Mouse (Mus musculus) kidney, postnatal 10 days (tissue): Measurements from ENCODE around the gene Myh10.
"Not testable (repeated sequence)": the region's sequence is repeated elsewhere in the genome, so short reads cannot be mapped to it uniquely, and the experiment has no call there.

Source experiments
- DNase-seq: peaks from one replicate; pipeline ENCODE4 v3.0.0; 2021; ENCODE audit warnings: mixed read lengths

Gene Myh10

DNA sequence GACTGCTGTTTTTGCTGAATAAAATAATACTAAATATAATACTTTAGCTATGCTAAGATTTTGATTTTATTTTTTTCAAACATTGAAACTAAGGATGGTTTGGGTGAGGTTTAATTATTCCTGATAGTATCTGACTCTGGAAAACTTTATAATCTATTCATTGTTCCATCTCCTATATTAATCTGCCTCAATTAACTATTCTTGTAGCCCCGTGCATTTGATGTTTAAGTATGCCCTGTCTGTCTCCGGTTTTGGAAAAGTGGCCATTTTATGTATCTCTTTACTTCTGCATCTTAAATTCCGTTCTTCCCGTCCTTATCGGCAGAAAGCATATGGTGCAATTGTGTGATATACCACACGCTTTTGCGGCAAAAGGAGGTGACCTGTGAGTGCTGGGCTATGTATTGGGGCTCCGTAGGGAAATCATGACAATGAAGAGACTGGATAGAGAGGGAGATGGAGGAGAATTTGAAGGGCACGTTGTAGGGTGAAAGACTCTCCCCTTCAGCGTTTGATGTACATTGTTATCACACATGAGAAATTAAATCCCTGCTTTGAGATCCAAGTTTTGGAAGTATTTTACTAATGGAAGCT is 2.2 kb downstream of the Myh10 start:
- no peak for DNase-seq

- DNase-seq: no peak
Observed at GRCm38 (mm10) chr11:68702370-68702769, 11.0 kb downstream of the Myh10 start.

DNA sequence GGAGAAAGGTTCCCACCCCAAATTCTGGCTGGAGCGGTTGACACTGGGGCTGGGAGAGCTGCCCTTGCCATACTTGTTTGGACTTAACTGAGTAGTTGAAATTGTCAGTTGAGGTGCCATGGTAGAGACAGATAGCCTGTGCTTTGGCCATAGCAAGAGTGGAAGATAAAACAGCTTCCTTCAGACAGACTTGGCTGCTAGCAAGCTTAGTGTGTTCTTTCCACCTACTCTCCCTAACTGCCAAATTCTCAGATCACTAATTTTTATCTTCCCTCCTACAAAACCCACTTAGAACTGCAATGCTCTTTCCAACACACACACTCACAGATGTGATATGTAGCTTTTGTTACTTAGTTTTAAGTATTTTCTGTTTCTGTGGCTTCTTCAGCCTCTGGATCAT is 12.0 kb downstream of the Myh10 start:
- DNase-seq: no peak

DNA sequence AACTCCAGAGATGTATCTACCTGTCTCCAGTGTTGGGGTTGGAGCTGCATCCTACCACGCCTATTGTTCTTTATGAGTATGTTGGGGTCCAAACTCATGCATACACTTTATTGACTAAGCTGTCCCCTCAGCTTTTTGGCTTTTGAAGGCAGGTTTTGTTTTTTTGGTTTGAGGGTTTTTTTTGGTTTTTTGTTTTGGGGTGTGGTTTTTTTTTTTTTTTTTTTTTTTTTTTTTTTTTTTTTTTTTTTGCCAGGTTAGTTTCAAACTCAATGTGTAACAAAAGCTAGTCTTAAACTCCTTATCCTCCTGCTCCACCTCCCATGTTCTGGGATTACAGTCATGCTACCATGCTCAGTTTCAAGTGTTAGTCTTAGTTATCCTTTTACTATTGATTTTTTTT is 12.9 kb downstream of the Myh10 start:
- no peak for DNase-seq

- DNase-seq: no peak
Observed at GRCm38 (mm10) chr11:68704847-68705246, 13.5 kb downstream of the Myh10 start.

DNA sequence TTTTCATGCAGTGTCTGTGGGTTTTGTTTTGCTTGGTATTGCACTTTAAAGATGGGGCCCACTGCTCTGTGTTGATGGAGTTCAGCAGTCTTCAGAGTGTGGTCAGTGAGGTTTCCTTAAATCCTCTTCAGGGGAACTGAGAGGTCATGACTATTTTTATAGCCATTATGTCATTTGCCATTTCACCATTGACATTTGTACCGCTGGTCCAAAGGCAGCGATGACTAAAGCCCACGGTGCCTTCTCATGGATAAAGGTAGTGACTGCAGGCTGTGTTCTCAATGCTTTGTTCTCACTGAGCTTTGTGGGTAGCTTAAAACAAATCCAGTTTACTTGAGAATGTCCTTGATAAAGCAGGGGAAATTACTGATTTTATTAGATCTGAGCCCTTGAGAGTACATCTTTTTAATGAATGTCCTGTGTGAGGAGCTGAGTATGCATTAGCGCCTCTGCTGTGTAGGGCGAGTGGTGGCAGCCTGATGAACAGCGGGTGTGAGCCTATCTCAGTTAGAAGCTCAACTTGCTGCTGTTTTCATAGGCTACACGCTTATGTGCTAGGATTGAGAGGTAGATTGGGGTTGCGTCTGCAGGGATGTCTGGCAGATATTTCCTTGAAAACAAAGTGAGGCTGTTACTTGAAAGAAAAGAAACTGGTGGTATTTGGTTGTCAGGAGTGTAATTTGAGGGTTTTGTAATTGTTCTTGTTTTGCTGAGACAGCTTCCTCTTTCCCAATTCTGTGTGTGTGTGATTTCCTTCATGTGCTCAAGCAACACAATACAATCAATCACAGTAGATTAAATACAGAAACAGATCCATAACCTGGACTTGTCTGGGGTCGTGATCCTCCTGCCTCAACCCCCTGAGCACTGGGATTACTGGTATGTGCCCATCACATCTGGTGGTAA is 15.4 kb downstream of the Myh10 start:
- DNase-seq: no peak

DNA sequence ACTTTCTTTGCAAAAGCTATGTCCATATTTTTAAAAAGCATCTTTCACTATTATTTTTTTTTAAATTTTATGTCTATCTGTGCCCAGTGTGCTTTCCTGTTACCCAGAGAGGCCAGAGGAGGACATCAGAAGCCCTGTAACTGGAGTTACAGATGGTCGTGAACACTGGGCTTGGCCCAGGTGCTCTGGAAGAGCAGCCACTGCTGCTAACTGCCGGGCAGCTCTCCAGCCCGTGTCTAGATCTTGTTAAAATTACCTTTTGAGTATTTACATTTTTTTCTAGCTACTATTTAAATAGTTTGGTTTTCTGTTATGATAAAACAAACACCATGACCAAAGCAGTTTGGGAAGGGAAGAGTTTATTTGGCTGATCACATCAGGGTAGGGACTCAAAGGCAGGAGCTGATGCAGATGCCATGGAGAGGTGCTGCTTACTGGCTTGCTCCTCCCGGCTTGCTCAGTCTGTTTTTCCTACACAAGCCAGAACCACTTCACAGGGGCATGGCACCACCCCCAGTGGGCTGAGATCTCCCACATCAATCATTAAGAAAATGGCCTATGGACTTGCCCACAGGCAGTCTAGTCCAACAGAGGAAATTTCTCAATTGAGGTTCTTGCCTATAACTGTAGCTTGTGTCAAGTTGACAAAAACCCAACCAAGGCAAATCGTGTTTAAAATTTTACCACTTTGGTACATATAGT is 16.7 kb downstream of the Myh10 start:
- no peak for DNase-seq

DNA sequence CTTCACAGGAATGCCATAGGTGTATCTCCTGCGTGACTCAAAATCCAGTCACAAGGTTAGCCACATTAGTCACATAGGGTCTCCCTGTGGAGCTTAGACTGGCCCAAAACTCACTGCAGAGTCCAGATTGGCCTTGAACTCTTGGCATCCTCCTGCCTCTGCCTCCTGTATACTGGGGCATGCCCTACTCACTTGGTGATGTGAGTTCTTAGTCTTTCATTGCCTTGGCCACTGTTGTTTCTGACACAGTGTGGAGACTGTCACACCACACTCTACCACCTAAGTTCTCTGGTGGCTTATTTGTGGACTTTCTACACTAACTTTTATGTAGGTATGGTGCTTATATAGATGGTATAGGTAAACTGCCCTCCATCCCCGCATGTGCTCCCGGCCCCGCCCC is 24.8 kb downstream of the Myh10 start:
- DNase-seq: no peak

DNA sequence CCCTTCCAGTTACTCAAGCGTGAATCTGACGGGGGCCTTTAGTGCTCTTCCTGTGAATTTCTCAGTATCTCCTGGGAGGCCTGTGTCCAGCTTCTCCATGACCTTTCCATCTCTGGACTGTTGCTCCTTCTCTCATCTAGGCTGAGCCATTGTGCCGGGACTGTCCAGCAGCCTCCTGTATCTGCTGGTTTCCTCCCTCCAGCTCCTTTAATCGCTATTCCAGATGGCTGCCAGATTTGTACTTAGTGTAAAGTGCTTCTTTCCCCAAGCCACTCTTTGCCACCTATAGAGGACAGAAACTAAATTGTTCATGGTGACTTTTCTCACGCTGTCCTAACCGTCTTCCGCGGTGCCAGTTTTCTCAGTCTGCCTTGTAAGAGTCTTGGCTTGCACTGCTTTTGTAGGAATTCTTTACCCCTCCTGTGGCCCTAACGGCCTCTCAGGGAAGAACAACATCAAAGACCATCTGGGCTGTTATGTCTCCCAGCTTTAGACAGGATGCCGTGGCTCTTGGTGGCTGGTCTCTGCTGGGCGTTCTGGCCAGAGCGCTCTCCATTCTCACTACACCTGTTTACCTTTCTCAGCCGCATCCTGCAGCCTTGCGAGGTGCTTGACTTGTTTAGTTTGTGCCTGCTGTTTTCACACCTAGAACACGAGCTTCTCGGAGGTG is 25.9 kb downstream of the Myh10 start:
- no peak for DNase-seq

GRCm38 (mm10) chr11:68719096-68719648 is 27.8 kb downstream of the Myh10 start:
- peak; percentile 84 for DNase-seq

- no peak for DNase-seq
Observed at GRCm38 (mm10) chr11:68719774-68720173, 28.4 kb downstream of the Myh10 start.

DNA sequence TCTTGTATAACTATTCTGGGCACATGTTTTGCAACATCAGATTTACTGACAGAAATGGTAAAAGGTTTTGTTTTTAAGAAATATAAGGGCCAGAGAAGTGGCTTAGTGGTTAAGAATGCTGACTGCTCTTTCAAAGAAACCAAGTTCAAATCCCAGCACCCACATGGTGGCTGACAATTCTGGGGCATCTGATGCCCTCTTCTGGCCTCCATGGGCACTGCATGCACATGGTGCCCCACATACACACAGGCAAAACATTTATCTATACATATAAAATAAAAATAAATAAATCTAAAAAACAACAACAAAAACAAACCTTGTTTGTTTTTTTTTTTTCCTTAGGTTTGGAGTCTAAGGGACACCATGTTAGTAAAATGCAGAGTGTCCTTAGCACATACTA is 32.8 kb downstream of the Myh10 start:
- peak; percentile 38 for DNase-seq

GRCm38 (mm10) chr11:68728693-68729092 is 37.3 kb downstream of the Myh10 start:
- no peak for DNase-seq

DNA sequence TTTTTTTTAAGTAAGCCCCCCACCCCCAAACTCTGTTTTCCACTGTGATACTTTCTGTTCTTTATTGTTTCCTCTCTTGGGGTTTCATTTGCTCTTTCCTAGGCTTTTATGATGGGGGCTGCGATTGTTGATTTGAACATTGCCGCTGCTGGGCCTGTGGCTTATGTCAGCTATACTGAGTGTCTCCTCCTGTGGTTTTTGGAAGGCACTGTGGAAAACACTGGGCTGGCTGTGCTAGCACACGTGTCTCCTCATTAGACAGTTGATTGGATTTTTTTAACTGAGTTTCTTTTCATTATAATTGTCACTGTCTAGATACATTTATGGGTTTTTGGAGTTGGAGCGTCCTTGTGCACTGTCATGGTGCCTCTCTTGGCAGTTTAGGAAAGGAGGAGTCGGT is 39.4 kb downstream of the Myh10 start:
- DNase-seq: peak; percentile 39

DNA sequence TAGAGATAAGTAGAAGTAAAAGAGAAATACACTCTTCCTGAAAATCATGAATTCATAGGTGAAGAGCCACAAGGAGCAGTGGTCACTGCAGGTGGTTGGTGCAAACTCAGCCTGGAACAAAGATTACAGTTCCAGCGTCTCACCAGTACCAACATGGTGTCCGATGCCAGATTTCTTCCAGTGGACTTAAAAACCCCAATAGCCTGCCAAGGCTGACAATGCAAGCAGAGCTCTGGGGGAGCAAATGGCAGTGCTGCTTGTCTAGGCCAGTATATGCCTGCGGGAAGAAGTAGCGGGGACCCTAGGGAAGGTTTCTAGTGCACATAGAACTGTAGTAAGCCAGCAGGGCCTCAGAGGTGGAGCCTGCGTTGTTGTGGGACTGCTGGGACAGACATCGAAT is 40.7 kb downstream of the Myh10 start:
- no peak for DNase-seq

DNA sequence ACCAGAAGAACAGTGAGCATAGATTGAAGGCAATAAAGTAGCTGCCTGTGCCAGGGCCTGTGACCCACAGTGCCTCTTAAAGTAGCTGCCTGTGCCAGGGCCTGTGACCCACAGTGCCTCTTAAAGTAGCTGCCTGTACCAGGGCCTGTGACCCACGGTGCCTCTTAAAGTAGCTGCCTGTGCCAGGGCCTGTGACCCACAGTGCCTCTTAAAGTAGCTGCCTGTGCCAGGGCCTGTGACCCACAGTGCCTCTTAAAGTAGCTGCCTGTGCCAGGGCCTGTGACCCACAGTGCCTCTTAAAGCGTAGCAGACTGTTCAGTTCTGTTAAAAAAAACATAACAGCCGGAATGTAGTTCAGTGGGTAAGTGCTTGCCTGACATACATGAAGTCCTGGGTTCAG is 42.0 kb downstream of the Myh10 start:
- not testable (repeated sequence) for DNase-seq

DNA sequence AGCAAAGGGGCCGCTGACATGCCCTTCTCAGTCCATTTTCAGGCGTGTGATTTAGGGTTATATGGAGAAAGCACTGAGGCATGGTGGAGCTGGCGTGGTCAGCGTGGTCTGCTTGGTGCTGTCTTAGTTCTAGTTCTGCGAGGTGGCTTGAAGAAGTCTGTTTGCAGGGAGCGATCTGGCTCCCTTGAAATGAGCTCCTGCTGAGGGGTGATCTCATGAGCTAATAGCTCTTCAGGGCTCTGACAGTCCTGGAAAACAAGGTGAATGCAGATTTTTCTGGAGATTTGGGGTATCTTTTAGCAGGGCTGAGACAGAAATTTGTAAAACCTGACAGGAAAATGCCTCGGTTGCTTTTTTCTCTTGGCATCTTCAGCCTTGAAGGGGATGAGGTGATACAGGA is 48.1 kb downstream of the Myh10 start:
- DNase-seq: no peak

DNA sequence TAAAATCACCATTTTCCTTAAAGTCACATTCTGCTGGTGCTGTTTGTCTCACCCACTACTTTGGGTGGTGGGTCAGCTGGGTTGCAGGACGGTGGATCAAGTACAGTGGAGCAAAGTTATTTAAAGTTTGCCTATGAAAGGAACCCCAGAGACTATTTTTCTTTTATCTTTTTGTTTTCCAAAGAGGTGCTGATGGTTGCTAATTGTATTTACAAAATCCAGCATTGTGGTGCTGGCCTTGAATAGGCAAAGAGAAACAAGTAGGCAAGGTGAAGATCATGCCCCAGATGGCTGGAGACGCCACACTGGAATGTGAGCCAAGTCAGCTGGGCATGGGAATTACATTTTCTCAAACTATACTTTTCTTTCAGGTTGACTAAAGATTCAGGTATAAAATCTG is 51.3 kb downstream of the Myh10 start:
- no peak for DNase-seq

DNA sequence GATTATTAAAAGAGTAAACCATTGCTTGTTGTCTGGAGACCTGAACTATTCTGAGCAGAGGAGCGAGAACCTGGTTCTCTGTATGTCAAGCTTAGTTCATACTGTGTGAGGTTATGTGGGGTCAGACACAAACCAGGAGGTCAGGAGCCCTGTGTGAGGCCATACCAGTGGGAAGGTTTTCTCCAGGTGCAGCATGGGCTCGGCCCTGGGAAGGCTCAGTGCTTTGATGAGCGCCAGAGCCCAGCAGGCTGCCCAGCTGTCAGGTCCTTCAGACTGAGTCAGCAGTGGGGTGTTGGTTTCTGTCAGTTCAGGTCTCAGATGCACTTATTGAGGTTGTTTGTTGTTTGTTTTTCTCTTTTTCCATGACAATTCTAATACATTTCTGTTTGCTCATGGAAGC is 52.8 kb downstream of the Myh10 start:
- no peak for DNase-seq

DNA sequence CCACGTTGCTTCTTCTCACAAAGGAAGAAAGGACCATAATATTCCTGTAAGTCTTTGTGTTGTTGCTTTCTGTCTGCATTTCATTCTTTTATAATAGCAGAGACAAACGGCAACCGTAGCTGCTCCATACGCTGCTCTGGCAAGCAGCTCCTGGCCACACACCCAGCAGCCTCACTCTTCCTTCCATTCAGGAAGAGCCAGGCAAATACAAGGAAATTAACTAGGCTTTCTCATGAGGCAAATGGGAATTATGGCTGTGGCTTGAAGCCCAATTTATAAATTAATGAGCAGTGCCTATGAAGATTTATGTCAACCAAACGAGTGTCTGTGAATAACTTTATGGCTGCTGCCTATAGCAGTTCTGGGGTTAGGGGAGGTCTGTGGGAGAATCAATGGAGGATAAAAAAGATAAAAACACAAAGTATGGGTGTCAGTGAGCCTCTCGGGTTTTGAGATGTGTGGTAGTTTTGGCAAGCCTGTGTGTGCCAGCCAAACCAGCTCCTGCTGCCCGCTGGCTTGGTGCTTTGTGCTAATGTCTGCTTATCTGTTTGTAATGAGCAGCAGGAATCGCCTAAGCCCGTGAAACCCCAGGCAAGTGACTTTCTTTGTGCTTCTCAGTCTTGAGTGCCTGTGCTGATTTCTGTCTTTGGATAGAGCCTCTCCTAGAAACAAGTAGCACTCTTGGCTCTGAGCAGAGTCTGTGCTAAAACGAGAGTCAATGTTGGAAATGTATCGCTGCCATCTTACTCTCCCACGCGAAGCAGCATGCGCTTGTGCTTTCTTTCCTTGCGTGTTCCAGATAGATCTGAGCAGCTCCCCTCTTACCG is 54.2 kb downstream of the Myh10 start:
- DNase-seq: no peak

DNA sequence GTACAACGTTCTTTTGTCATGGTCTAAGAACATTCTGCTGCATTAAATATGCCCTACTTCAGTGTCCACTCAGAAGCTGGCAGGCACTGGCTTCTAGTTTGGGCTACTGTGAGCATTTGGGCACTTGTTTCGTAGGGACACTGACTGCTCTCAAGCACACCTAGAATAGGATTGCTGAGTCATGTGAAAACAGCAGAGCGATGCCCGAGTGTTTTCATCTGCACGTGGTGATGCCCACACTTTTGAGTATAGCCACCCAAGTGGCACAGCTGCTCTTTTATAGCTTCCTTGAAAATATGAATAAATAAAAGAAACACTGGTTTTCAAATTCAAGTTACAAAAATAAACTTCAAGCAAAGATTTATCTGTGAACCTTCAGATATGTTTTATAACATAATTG is 56.8 kb downstream of the Myh10 start:
- no peak for DNase-seq

- peak; percentile 36 for DNase-seq
Observed at GRCm38 (mm10) chr11:68750206-68750605, 58.8 kb downstream of the Myh10 start.
